In genomic region chr11:66684181-66684580, GRCm38 (mm10) we compare ENCODE assay signal across 28 mouse cellular contexts.
DNase-seq lines count a peak whose midpoint lies in the region; ATAC-seq and TF ChIP-seq lines count a peak whose summit lies in the region.
"Had no signal": no experiment of that assay in that cellular context is flagged by ENCODE, and none has a peak within 500 bp of the region (broad histone marks: within the 10 kb centered on the region; RNA-seq: fewer than 3 reads in every experiment).

No protein-coding gene starts in this region.

- TF ChIP-seq CTCF in hindbrain, postnatal 0 days (IDR thresholded peaks at IDR 0.05; ENCODE audit: low read depth) = no peak

- no peak overlapping the region for H3K9ac ChIP-seq in hindbrain, postnatal 0 days (replicated peaks; ENCODE audit: low read length)
- no peak overlapping the region for H3K9ac ChIP-seq in hindbrain, embryonic 12.5 days
- no peak overlapping the region for H3K9ac ChIP-seq in neural tube, embryonic 13.5 days
- no peak overlapping the region for H3K9ac ChIP-seq in neural tube, embryonic 15.5 days (replicated peaks)
- H3K9ac ChIP-seq: embryonic facial prominence, embryonic 13.5 days; embryonic facial prominence, embryonic 15.5 days; forebrain, embryonic 12.5 days had no signal

- WGBS in hindbrain, postnatal 0 days = 68% methylated on average over 4 of the region's 4 CpGs
- WGBS in hindbrain, embryonic 12.5 days = 79% methylated on average over 4 of the region's 4 CpGs
- WGBS in neural tube, embryonic 13.5 days = 57% methylated on average over 4 of the region's 4 CpGs
- WGBS in neural tube, embryonic 15.5 days = 39% methylated on average over 4 of the region's 4 CpGs

- no peak overlapping the region for H3K27ac ChIP-seq in hindbrain, postnatal 0 days
- no peak overlapping the region for H3K27ac ChIP-seq in hindbrain, embryonic 12.5 days
- H3K27ac ChIP-seq in neural tube, embryonic 13.5 days (replicated peaks) = peak overlapping the region; percentile 57; the same call in 1 of the 2 replicates
- no peak overlapping the region; the same call in 1 of the 2 replicates for H3K27ac ChIP-seq in neural tube, embryonic 15.5 days (replicated peaks)
- H3K27ac ChIP-seq: embryonic facial prominence, embryonic 13.5 days; embryonic facial prominence, embryonic 15.5 days; forebrain, embryonic 10.5 days; forebrain, embryonic 12.5 days had no signal

- no peak for ATAC-seq in hindbrain, postnatal 0 days
- no peak for ATAC-seq in hindbrain, embryonic 12.5 days (ENCODE audit: low FRiP score)
- ATAC-seq in neural tube, embryonic 13.5 days (ENCODE audit: low read depth) = peak; percentile 59
- ATAC-seq in neural tube, embryonic 15.5 days (ENCODE audit: low FRiP score) = peak; percentile 74
- ATAC-seq: activated CD4-positive, CD25-positive, alpha-beta regulatory T cell, adult 4 months; CD4-positive, CD25-positive, alpha-beta regulatory T cell, adult 4 months; forebrain, embryonic 14.5 days; forebrain, embryonic 16.5 days; Patski had no signal

- H3K36me3 ChIP-seq in hindbrain, postnatal 0 days (ENCODE audit: insufficient read depth, low read length) = no peaks in the 10 kb centered on the region
- H3K36me3 ChIP-seq in hindbrain, embryonic 12.5 days = no peaks in the 10 kb centered on the region
- no peaks in the 10 kb centered on the region for H3K36me3 ChIP-seq in neural tube, embryonic 13.5 days
- H3K36me3 ChIP-seq in neural tube, embryonic 15.5 days = no peaks in the 10 kb centered on the region
- H3K36me3 ChIP-seq: embryonic facial prominence, embryonic 13.5 days; embryonic facial prominence, embryonic 15.5 days; forebrain, embryonic 10.5 days; forebrain, embryonic 12.5 days; G1E had no signal

- DNase-seq in hindbrain, postnatal 0 days (ENCODE audit: low spot score) = peak; percentile 32
- no peak for DNase-seq in neural tube, embryonic 10.5 days (ENCODE audit: extremely low spot score, low spot score)
- DNase-seq in layer of hippocampus, postnatal 36 days = no peak
- DNase-seq: adrenal gland, adult 8-10 months; adrenal gland, postnatal 14 days; adrenal gland, postnatal 36 days; B cell, adult 2 months; cerebellum, adult 11 months; cerebellum, adult 18-20 months; cerebellum, adult 8-10 months; cerebellum, adult 9-11 months; cerebellum, postnatal 14 days; cerebellum, postnatal 36 days; embryo, embryonic 11 days had no signal

- H3K27me3 ChIP-seq in hindbrain, postnatal 0 days (ENCODE audit: insufficient read depth, low read length) = no peaks in the 10 kb centered on the region
- no peaks in the 10 kb centered on the region for H3K27me3 ChIP-seq in hindbrain, embryonic 12.5 days
- no peaks in the 10 kb centered on the region for H3K27me3 ChIP-seq in neural tube, embryonic 13.5 days
- no peaks in the 10 kb centered on the region for H3K27me3 ChIP-seq in neural tube, embryonic 15.5 days (replicated peaks)
- H3K27me3 ChIP-seq: embryonic facial prominence, embryonic 13.5 days; embryonic facial prominence, embryonic 15.5 days; forebrain, embryonic 12.5 days; Patski had no signal

- no peak overlapping the region for H3K4me2 ChIP-seq in hindbrain, postnatal 0 days (ENCODE audit: low read depth, low read length)
- H3K4me2 ChIP-seq in hindbrain, embryonic 12.5 days (replicated peaks) = no peak overlapping the region
- H3K4me2 ChIP-seq in neural tube, embryonic 13.5 days = no peak overlapping the region
- H3K4me2 ChIP-seq in neural tube, embryonic 15.5 days = no peak overlapping the region
- H3K4me2 ChIP-seq: embryonic facial prominence, embryonic 13.5 days; embryonic facial prominence, embryonic 15.5 days; forebrain, embryonic 12.5 days had no signal

- H3K4me3 ChIP-seq in hindbrain, postnatal 0 days (ENCODE audit: low read length) = no peak overlapping the region
- H3K4me3 ChIP-seq in hindbrain, embryonic 12.5 days = no peak overlapping the region
- H3K4me3 ChIP-seq in neural tube, embryonic 13.5 days = no peak overlapping the region
- no peak overlapping the region for H3K4me3 ChIP-seq in neural tube, embryonic 15.5 days (replicated peaks)
- H3K4me3 ChIP-seq: embryonic facial prominence, embryonic 13.5 days; embryonic facial prominence, embryonic 15.5 days; erythroblast, embryonic 14.5 days; forebrain, embryonic 10.5 days; forebrain, embryonic 12.5 days had no signal

- no peaks in the 10 kb centered on the region for H3K4me1 ChIP-seq in hindbrain, postnatal 0 days (ENCODE audit: insufficient read depth, low read length)
- H3K4me1 ChIP-seq in hindbrain, embryonic 12.5 days = no peaks in the 10 kb centered on the region
- H3K4me1 ChIP-seq in neural tube, embryonic 13.5 days (replicated peaks) = peaks cover 5% of the 10 kb centered on the region; the same call in 1 of the 2 replicates
- peaks cover 6% of the 10 kb centered on the region; the same call in 1 of the 2 replicates for H3K4me1 ChIP-seq in neural tube, embryonic 15.5 days
- H3K4me1 ChIP-seq: embryonic facial prominence, embryonic 13.5 days; embryonic facial prominence, embryonic 15.5 days; forebrain, embryonic 10.5 days; forebrain, embryonic 12.5 days had no signal

- H3K9me3 ChIP-seq in hindbrain, postnatal 0 days (ENCODE audit: low read length) = no peaks in the 10 kb centered on the region
- no peaks in the 10 kb centered on the region for H3K9me3 ChIP-seq in hindbrain, embryonic 12.5 days (replicated peaks)
- no peaks in the 10 kb centered on the region for H3K9me3 ChIP-seq in neural tube, embryonic 13.5 days
- no peaks in the 10 kb centered on the region for H3K9me3 ChIP-seq in neural tube, embryonic 15.5 days (replicated peaks)
- H3K9me3 ChIP-seq: embryonic facial prominence, embryonic 13.5 days; embryonic facial prominence, embryonic 15.5 days; forebrain, embryonic 10.5 days; forebrain, embryonic 12.5 days had no signal

Comparison
In these comparisons a context has a peak if more than half of its experiments do, and no peak if none do; other contexts are left out.
1. ATAC-seq: peak in neural tube, embryonic 13.5 days (single experiment) and neural tube, embryonic 15.5 days (single experiment); none in hindbrain, postnatal 0 days (single experiment) and hindbrain, embryonic 12.5 days (single experiment).